Mouse (Mus musculus) embryonic facial prominence, embryonic 12.5 days (tissue): ENCODE measurements at regions not wholly inside any gene's neighbourhood (a gene's known extent, or its start where the extent isn't known, plus 50 kb on each side); places are given as distances from the start of the nearest gene placed in this dataset.

Source experiments
- ATAC-seq: fragments of 200-750 bp; cut with Nextera tagmentation; 2 replicates; pipeline ENCODE4 v1.8.0; 2017; ENCODE audit not compliant: insufficient number of reproducible peaks, insufficient read depth, low FRiP score, low TSS enrichment
- H3K27ac ChIP-seq: fragments of 300-500 bp; sonication (generic); 2 replicates; pipeline ENCODE4 v1.5.1; 2016; ENCODE audit warnings: mild to moderate bottlenecking
- H3K27me3 ChIP-seq: fragments of 300-500 bp; sonication (generic); 2 replicates; pipeline ENCODE4 v1.6.1; 2016; ENCODE audit warnings: mild to moderate bottlenecking, moderate library complexity
- H3K36me3 ChIP-seq: fragments of 300-500 bp; sonication (generic); 2 replicates; pipeline ENCODE4 v1.6.1; 2016; ENCODE audit warnings: mild to moderate bottlenecking
- H3K4me1 ChIP-seq: fragments of 300-500 bp; sonication (generic); 2 replicates; pipeline ENCODE4 v1.6.1; 2016
- H3K4me2 ChIP-seq: fragments of 300-500 bp; sonication (generic); replicated peaks from 2 replicates; pipeline ENCODE4 v1.6.1; 2016; ENCODE audit warnings: mild to moderate bottlenecking, moderate library complexity
- H3K4me3 ChIP-seq: fragments of 300-500 bp; sonication (generic); 2 replicates; pipeline ENCODE4 v1.5.1; 2016; ENCODE audit warnings: mild to moderate bottlenecking
- H3K9ac ChIP-seq: fragments of 300-500 bp; sonication (generic); 2 replicates; pipeline ENCODE4 v1.6.1; 2016; ENCODE audit warnings: mild to moderate bottlenecking, moderate library complexity
- H3K9me3 ChIP-seq: fragments of 300-500 bp; sonication (generic); 2 replicates; pipeline ENCODE4 v1.6.1; 2016; ENCODE audit warnings: mild to moderate bottlenecking, moderate library complexity
- WGBS: fragments of 180-500 bp; shearing (Covaris S2); methylation state at CpG from one replicate; pipeline ENCODE4 v1.1.7; 2016; 5-methylcytosine and 5-hydroxymethylcytosine counted together

GRCm38 (mm10) chr14:97068313-97068712 is 549.4 kb upstream of the Klhl1 start:
- Histone ChIP-seq H3K4me1 (no peaks in the 10 kb centered on the region), H3K9me3 (no peaks in the 10 kb centered on the region), H3K4me2 (no peak overlapping the region), H3K27me3 (no peaks in the 10 kb centered on the region), H3K4me3 (no peak overlapping the region), H3K27ac (no peak overlapping the region), H3K9ac (no peak overlapping the region), H3K36me3 (no peaks in the 10 kb centered on the region)
- no peak for ATAC-seq
- WGBS: 81% methylated on average over 5 of the region's 5 CpGs

- Histone ChIP-seq H3K4me3 (no peak overlapping the region), H3K27ac (no peak overlapping the region), H3K4me2 (no peak overlapping the region), H3K4me1 (no peaks in the 10 kb centered on the region), H3K36me3 (no peaks in the 10 kb centered on the region), H3K27me3 (no peaks in the 10 kb centered on the region), H3K9ac (no peak overlapping the region), H3K9me3 (no peaks in the 10 kb centered on the region)
- no peak for ATAC-seq
These were observed 526.4 kb upstream of the Klhl1 start for GRCm38 (mm10) chr14:97045321-97045720.

GRCm38 (mm10) chr14:97039850-97040249 is 520.9 kb upstream of the Klhl1 start:
- WGBS: 81% methylated on average over 3 of the region's 3 CpGs
- no peak overlapping the region for H3K4me3 ChIP-seq

GRCm38 (mm10) chr14:97028528-97028927 is 509.6 kb upstream of the Klhl1 start:
- Histone ChIP-seq H3K36me3 (no peaks in the 10 kb centered on the region), H3K9me3 (no peaks in the 10 kb centered on the region), H3K4me3 (no peak overlapping the region), H3K4me2 (no peak overlapping the region), H3K27me3 (no peaks in the 10 kb centered on the region), H3K4me1 (no peaks in the 10 kb centered on the region), H3K27ac (no peak overlapping the region), H3K9ac (no peak overlapping the region)
- no peak for ATAC-seq
- WGBS: 84% methylated on average over 4 of the region's 4 CpGs

More at GRCm38 (mm10) chr14:97039850-97040249, 520.9 kb upstream of the Klhl1 start:
- Histone ChIP-seq H3K36me3 (no peaks in the 10 kb centered on the region), H3K4me1 (no peaks in the 10 kb centered on the region), H3K9ac (no peak overlapping the region), H3K27ac (no peak overlapping the region), H3K4me2 (no peak overlapping the region), H3K27me3 (no peaks in the 10 kb centered on the region), H3K9me3 (no peaks in the 10 kb centered on the region)
- no peak for ATAC-seq

- 86% methylated on average over 3 of the region's 3 CpGs for WGBS
- no peak overlapping the region for H3K27ac ChIP-seq
These were observed 487.4 kb upstream of the Klhl1 start for GRCm38 (mm10) chr14:97006294-97006693.

GRCm38 (mm10) chr14:96995081-96995480 is 476.2 kb upstream of the Klhl1 start:
- Histone ChIP-seq H3K4me3 (no peak overlapping the region), H3K4me1 (no peaks in the 10 kb centered on the region), H3K4me2 (no peak overlapping the region), H3K36me3 (no peaks in the 10 kb centered on the region), H3K9ac (no peak overlapping the region), H3K9me3 (no peaks in the 10 kb centered on the region), H3K27ac (no peak overlapping the region), H3K27me3 (no peaks in the 10 kb centered on the region)
- 42% methylated on average over 3 of the region's 3 CpGs for WGBS
- ATAC-seq: no peak

More at GRCm38 (mm10) chr14:97006294-97006693, 487.4 kb upstream of the Klhl1 start:
- ATAC-seq: no peak
- H3K4me1 ChIP-seq: no peaks in the 10 kb centered on the region
- no peak overlapping the region for H3K4me3 ChIP-seq
- no peak overlapping the region for H3K4me2 ChIP-seq
- no peaks in the 10 kb centered on the region for H3K27me3 ChIP-seq
- H3K9me3 ChIP-seq: no peaks in the 10 kb centered on the region
- no peaks in the 10 kb centered on the region for H3K36me3 ChIP-seq
- no peak overlapping the region for H3K9ac ChIP-seq

GRCm38 (mm10) chr14:96990542-96991162 is 471.8 kb upstream of the Klhl1 start:
- no peak overlapping the region for H3K9ac ChIP-seq
- H3K9me3 ChIP-seq: no peaks in the 10 kb centered on the region
- no peaks in the 10 kb centered on the region for H3K36me3 ChIP-seq
- no peaks in the 10 kb centered on the region for H3K4me1 ChIP-seq
- no peak overlapping the region for H3K4me3 ChIP-seq
- no peaks in the 10 kb centered on the region for H3K27me3 ChIP-seq
- 79% methylated on average over 8 of the region's 8 CpGs for WGBS
- H3K27ac ChIP-seq: no peak overlapping the region
- H3K4me2 ChIP-seq: no peak overlapping the region
- ATAC-seq: no peak

GRCm38 (mm10) chr14:96963074-96963447 is 444.2 kb upstream of the Klhl1 start:
- Histone ChIP-seq H3K9me3 (no peaks in the 10 kb centered on the region), H3K27ac (no peak overlapping the region), H3K4me1 (no peaks in the 10 kb centered on the region), H3K36me3 (no peaks in the 10 kb centered on the region), H3K4me3 (no peak overlapping the region), H3K27me3 (no peaks in the 10 kb centered on the region), H3K4me2 (no peak overlapping the region), H3K9ac (no peak overlapping the region)
- ATAC-seq: no peak
- 84% methylated on average over 5 of the region's 5 CpGs for WGBS

GRCm38 (mm10) chr14:96962426-96963073 is 443.6 kb upstream of the Klhl1 start:
- ATAC-seq: no peak
- H3K27me3 ChIP-seq: no peaks in the 10 kb centered on the region
- no peak overlapping the region for H3K27ac ChIP-seq
- H3K4me1 ChIP-seq: no peaks in the 10 kb centered on the region
- no peaks in the 10 kb centered on the region for H3K9me3 ChIP-seq
- H3K36me3 ChIP-seq: no peaks in the 10 kb centered on the region
- no peak overlapping the region for H3K4me2 ChIP-seq
- H3K4me3 ChIP-seq: no peak overlapping the region
- 47% methylated on average over 8 of the region's 8 CpGs for WGBS
- no peak overlapping the region for H3K9ac ChIP-seq

GRCm38 (mm10) chr14:96956115-96956514 is 437.2 kb upstream of the Klhl1 start:
- 75% methylated on average over 4 of the region's 4 CpGs for WGBS
- H3K27me3 ChIP-seq: no peaks in the 10 kb centered on the region
- H3K27ac ChIP-seq: no peak overlapping the region
- H3K4me2 ChIP-seq: no peak overlapping the region
- ATAC-seq: no peak
- no peak overlapping the region for H3K9ac ChIP-seq
- no peak overlapping the region for H3K4me3 ChIP-seq
- no peaks in the 10 kb centered on the region for H3K4me1 ChIP-seq
- H3K36me3 ChIP-seq: no peaks in the 10 kb centered on the region
- no peaks in the 10 kb centered on the region for H3K9me3 ChIP-seq

- no peaks in the 10 kb centered on the region for H3K36me3 ChIP-seq
- H3K9ac ChIP-seq: no peak overlapping the region
- no peak overlapping the region for H3K4me3 ChIP-seq
- ATAC-seq: no peak
- no peaks in the 10 kb centered on the region for H3K9me3 ChIP-seq
- no peak overlapping the region for H3K4me2 ChIP-seq
- H3K27me3 ChIP-seq: no peaks in the 10 kb centered on the region
- no peak overlapping the region for H3K27ac ChIP-seq
- H3K4me1 ChIP-seq: no peaks in the 10 kb centered on the region
These were observed 435.6 kb upstream of the Klhl1 start for GRCm38 (mm10) chr14:96954462-96954861.

GRCm38 (mm10) chr14:96908737-96909136 is 389.8 kb upstream of the Klhl1 start:
- no peak overlapping the region for H3K4me3 ChIP-seq
- WGBS: 5% methylated on average over 2 of the region's 2 CpGs
- ATAC-seq: no peak
- H3K4me2 ChIP-seq: no peak overlapping the region
- no peaks in the 10 kb centered on the region for H3K4me1 ChIP-seq
- no peak overlapping the region for H3K27ac ChIP-seq
- H3K27me3 ChIP-seq: no peaks in the 10 kb centered on the region
- H3K9ac ChIP-seq: no peak overlapping the region
- H3K9me3 ChIP-seq: no peaks in the 10 kb centered on the region
- H3K36me3 ChIP-seq: no peaks in the 10 kb centered on the region
